Mouse (Mus musculus) embryo, embryonic 11.5 days (tissue): ENCODE measurements around the gene Serpinb2.
A peak's percentile ranks its signal among the peaks of the same experiment; 100 is the strongest.

Source experiments
- DNase-seq: peaks from one replicate; pipeline ENCODE4 v3.0.0-alpha.2; 2012; ENCODE audit warnings: low read depth, low spot score

Gene Serpinb2

DNA sequence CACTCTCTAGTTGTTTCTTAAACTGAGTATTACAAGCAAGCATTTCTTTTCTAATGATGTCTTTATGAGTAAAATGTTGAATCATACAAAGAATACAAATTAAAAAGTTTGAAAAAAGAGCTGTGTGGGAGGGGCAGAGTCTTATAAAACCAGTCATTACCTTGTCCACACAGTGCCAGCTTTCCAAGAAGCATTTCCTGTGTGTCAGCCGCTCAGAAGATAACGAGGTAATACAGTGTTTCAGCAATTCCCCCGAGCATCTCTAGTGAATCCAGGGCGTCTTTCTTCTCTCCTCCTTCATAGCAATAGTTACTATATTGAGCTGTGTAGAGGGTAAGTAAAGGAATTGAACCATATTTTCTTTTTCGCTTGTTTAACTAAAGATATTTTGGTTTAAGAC is at the start of gene Serpinb2:
Gene Serpinb2 (plus strand): TSS at position 172 of the 400 bp plus-strand sequence.
- no peak for DNase-seq

DNA sequence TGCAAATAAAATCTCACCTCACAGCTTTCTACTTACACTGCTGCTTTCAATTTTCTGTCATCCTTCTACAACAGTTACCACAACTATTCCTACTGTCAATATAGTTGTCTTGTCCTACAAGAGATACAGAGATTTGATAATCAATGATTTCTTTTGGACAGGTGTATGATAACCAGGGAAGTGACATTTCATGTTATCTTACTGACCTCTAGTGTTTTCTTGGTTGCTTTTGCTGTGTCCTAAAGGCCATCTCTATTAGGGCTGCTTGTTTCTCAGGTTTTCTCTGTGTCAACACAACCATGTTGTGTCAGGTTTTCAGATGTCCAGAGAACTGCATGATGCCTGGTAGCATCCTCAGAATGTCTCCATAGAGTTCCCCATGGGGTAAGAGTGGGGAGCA is 31.3 kb upstream of the Serpinb2 start:
- no peak for DNase-seq

DNA sequence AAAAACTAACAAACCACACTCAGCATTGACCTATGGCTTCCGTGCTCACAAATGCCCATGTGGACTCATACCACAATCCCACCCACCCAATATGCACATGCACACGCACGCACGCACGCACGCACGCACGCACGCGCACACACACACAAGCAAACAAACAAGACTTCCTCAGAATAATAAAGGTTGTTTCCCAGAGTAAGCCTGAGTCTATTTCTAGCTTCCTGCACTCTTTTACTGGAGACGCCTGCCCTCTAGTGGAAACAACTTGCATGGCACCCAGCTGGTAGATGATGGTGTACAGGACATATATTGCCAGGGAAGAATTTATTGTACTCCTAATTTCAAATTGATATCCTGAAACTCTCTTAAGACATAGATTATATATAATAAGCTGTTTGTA is 29.8 kb upstream of the Serpinb2 start:
- peak; percentile 51 for DNase-seq

DNA sequence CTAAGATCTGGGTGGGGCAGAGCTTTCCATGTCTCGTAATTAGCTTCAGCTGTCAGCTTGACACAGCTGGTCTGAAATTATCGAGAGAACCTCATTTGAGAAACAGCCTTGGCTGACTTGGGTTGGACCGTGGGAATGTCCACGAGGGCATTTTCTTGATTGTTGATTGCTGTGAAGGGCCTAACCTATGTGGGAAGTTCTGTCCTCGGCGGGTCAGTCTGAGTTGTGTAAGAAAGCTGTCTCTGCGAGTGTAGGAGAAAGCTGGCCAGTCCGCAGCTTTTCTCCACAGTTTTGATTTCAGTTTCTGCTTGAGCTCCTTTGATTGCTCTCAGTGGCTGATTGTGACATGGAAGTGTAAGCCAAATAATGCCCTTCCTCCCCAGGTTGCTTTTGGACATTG is 21.6 kb upstream of the Serpinb2 start:
- no peak for DNase-seq

DNA sequence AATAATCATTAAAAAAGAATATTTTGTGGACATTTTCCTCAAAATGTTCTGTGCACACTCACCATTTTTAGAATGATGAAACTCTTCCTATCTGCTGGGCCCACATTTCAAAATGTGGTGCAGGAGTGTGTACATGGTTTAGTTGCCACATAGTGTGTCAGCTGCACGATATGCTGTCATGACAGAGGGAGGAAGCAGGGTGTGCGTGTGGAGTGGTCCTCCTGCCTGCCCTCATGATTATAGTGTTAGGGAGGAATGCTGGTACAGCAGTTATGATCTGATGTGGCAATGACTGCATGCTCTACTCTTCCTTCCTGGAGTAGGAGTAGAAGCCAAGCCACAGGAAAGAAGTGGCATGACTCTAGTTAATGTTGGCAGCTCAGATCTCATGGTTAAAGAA is 14.4 kb upstream of the Serpinb2 start:
- DNase-seq, result no peak

DNA sequence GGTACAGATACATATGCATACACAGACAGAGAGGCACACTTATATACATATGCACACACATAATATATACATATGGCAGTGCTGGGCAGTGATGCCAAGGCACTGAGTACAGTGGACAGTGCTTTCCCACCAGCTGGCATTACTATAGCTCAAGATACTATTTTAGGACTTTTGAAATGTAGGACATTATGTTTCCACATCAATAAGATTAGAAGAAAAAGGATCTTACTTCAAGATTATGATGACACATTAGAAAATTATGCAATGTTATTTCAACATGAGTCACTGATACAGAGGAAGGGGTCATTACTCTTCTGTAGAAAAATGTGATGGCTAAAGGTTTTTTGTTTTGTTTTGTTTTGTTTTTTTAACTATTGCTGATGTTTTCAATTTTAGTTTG is 9.2 kb upstream of the Serpinb2 start:
- no peak for DNase-seq

DNA sequence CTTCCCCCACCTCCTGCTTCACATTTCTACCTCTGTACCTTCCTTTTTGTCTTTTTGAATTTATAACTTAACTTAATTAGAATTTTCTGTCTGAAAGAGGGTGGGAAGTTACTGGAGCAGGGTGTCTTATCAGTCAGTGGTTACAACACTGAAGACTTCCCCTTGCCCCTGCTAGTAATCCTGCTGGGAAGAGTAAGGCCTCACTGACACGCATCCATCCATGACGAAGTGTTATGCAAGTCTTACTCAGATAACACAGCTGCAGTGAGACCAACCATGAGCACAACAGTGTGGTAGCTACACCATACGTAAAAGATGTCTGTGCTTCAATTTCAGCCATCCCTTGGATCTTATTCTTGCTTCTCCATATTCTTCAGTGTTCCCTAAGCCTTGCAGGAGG is 7.9 kb upstream of the Serpinb2 start:
- DNase-seq, result no peak

DNA sequence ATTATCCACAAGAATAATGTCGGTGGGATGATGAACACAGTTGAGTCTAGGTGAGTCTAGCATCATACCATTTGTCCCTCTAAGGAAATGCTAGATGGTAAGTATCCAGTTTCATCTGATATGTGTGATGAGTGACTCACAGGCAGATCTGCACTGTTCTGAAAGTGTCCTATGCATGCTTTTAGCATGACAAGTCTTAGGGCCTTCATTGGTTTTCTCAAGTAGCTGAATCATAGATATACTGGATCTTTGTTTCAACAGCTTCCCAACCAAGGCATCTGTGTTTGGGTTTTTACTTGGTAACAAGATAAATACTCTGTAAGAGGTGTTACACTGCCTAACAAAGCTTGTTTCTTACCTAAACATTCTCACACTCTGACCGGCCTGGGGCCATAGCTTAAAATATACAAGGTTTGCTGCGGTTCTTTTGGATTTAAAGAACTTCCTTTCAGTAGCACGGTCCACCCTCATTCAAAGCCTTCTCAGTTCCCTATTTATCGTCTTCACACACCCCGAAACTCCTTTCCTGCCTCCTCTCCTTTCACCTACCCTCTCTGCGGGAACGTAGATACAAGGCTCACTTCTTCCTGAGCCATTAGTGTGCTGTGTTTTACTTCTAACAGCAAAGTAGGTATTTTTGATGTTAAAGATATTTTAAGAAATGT is 5.2 kb upstream of the Serpinb2 start:
- no peak for DNase-seq

DNA sequence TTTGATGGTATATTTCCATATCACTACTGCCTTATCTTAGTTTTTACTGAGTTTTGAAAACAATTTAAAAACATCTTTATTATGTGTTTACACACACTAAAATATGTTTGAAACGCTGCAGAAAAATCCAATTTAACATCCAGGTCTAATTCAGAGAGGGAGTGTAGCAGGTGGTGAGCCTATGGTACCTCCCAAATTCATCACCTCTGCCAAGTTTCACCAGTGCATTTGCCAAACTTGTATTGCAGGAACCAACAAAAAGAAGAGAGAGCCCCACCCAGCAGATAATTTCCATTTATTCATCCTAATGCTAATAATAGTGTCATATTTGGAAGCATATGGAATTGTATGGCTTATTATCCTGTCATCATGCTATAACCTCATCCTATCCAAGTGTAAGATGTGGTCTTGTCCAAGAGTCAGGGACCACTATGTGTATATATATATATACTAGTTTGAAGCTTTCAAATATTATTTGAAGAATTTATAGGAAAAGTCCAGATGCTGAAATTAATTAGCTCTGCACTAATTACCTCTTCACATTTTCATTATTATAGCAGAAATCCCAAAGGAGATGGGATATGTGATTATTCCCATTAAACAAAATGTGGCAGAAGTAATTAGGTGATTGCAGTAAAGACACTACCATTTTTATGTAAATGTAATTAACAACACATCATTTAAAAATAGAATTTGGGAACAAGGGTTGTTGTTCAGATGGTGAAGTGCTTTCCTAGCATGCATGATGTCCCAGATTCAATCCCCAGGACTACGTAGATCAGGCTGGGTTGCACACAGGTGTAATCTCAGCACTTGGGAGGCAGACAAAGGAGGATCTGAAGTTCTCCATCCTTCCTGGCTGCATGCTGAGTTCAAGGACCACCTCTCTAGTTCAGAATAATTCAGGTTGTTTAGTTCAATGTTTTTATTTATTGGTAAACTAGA is 1.2 kb downstream of the Serpinb2 start:
- DNase-seq, result no peak

DNA sequence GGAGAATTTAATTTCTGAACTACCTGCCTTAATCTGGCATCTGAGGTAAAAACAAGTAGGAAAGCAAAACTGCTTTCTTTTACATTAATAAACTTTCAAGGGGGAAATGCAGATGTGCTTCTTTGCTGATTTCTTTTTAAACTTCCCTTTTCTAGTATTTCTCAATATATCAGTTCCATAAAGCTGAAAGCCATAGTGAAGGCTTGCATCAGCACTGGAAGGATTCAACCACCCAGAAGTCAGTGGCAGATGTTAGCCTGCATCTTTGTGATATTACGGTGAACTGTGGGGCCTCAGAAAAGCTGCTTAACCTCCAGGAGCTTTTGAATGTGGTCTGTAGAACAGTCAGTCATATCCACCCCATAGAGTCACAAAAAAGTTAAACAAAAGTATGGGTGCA is 2.3 kb downstream of the Serpinb2 start:
- DNase-seq, result no peak

DNA sequence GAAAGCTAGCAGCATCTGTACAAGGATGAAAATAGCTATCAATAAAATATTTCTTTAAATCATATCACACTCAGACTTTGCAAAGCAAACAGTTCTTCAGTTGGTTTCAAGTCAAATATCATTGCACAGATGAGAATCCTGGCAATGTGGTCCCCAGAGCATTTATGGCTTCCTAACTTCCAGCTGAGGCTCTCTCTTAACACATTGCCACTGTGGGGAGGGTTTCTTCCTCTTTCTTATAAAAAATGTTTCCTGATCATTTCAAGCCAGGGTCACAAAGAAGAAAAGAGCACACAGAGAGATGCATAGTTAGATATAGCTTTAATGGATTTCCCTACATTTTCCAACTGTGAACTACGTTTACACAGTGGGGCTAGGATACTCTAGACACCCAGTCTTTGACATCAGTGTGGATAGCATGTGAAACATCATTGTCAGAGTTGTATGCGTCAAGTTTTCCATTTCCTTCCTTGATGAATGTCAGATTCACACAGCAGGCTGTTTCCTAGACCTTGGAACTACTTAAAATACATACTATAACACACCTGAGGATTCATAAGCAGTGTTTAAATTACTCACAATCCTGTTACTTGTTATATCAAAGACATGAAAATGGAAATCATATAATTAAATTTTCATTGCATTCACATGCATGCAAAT is 4.7 kb downstream of the Serpinb2 start:
- no peak for DNase-seq

DNA sequence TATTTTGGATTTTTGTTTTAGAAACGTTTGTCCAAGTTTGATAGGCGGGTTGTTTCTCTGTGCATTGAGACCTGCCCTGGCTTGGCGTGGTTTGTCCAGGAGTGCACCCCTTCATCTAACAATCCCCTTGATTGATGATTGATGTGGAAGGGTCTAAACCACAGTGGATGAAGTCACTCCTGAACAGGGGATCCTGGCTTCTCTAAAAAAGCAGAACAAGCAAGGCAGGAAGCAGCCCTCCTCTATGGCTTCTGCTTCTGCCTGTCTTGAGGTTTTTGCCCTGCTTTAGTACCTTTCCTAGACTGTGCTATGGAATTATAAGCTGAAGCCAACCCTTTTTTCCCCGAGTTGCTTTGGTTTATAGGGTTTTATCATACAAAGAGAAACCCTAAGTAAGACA is 14.4 kb downstream of the Serpinb2 start:
- no peak for DNase-seq

DNA sequence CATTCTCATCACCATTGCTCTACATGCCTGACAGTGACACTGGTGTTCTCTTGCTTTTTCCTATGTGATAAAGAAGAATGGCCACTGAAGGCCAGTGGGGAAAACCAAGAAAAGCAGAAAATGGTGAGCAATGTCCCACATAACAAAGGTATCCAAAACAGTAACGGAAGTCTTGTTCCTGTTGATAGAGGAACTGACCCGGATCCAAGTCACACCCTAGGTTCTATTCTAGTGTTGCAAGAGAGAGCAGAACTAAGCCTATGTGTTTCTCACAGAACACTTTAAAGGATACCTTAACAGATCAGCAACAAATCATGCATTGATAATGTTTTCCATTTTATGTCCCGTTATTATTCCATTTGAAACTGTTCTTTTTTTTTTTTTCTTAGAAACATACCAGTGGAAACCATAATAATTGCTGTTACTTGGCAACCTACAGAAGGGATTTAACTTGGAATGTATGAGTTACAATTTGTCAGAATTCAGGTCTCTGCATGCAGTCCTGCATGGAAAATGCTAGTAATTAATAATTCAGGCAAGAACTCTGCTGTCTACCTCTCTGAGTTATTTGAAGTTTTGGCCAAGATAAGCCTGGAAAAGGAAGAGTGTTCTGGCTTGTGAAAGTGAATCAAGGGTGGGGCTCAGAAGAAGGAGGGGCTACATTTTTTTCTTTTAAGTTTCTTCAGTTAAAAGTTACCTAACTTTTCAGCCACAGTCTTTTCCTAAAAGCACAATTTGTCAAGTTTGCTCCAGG is 17.3 kb downstream of the Serpinb2 start:
- no peak for DNase-seq

DNA sequence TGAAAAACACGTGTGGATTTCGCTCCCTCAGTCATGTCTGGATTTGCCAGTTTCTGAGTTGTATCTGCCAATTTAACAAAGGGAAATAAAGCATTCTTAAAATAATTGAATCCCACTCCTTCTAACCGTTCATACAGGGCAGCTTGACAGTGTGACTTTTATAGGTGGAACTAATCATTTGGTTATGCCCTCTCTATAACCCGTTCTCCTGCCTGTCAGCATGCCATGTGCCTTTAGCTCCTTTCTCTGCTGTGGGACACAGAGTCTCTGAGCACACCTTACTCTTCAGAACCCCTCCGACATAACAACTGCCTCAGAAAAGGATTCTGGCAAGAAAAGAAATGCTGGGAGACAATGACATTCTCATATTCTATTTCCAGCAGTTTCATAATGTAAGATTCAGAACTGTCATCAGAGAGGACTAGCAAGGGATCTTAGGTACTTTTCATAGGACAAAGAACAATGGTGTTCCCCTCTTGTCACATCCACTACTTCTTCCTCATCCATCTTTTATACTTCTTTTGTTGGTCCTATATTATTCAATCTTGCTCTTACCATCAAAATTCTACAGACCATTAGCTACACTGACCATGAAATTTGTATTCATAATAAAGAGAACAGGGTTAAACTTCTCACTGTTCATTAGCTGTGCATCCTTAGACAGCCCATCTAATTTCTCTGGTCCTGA is 18.3 kb downstream of the Serpinb2 start:
- DNase-seq, result no peak

DNA sequence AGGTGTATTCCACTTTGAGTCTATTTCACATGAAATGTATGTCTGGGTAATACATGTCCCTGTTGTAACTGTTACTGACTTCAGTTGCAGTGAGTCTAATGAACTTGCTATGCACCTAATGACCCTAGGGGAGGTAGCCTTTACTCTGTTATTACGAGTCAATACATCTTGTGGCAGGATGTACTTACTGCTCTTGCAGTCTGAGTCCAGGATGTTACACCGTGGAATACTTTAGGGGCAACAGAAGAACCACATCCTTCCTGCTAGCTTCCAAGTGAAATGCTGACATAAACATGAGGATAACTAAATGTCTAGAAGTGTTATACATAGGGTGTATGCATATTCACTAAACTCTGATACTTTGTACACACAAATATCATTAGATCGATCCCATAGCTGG is 22.5 kb downstream of the Serpinb2 start:
- no peak for DNase-seq

DNA sequence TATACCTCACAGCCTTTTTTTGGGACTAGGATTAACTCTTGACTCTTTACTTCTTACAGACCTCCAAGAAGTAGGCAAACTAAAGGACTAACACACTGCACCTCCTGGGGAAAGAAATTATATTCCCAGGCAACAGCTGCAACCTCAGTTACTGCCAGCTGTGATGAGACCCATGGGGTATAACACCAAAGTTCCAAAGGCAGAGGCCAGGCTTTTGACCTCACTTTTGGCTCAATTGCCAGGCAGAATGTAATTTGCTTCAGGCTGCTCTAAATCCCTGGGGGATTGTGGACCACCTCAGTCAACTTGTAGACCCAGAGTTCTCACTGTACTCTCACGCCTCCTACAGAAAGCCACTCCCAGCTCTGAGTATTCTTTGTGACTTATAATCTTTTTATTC is 26.2 kb downstream of the Serpinb2 start:
- DNase-seq, result no peak

DNA sequence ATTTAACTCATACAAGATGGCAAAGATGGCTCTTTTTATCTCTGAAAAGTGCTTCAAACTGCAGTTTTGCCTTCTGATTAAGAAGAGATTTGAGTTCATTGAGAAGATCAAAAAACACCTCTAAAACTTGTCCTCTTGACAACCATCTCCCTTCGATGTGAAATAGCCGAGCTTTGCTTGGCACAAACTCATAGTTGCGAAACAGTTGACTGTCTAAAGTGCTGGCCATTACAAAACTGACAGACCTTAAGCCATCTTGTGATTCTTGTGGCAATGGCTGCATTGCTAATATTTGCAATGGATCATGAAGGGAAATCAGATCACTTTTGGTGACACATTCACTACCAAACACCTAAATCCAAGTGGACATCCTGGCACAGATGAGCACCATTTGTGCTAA is 48.3 kb downstream of the Serpinb2 start:
- no peak for DNase-seq

DNA sequence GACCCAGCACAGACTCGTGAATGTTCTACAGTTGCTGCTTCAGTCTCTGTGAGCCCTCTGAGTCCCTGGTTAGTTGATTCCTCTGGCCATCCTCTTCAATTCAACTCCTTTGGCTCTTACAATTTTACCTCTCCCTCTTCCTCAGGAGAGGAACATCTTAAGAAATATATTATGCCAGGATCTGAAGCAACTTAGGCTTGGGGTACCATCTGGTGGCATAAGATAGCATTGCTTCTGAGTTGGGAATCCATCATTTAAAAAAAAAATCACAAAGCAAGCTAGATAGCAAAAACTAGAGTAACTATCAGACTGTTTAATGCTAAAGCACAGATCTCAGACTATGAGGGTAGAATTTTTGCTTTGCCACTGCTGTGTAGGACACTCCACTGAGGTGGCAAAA is 50.9 kb downstream of the Serpinb2 start:
- DNase-seq, result no peak

DNA sequence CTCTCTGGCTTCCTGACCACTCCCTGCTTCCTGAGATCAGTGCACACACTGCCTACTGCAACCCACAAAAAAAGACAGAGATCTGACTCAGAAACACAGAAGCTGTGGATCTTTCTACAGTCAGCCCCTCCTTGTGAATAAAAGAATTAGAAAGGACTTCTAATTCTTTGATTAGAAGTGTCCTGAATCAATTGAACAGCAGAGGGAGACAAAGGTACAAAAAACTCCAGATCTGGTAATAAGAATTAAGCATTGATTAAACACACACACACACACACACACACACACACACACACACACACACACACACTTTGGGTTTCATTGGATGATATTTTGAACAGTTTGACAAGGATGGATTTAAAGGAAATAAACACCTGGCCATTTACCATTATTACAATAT is 54.4 kb downstream of the Serpinb2 start:
- no peak for DNase-seq

DNA sequence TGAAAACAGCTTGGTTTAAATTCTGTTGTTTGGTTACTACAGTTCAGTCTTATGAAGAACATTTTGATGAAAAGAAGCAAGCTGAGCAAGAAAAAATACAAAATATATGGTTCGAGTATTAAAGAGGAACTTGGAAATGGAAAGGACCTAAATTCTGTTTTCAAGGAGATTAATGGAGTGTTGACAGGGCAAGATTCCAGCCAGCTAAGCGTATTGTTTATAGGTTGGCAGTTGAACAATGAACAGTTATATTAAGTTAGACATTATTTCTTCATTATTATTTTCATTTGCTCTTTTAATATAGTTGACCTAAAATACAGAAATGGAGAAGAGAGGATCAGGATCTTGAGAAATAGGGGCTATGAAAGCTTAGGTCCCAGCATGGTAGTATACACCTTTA is 64.9 kb downstream of the Serpinb2 start:
- DNase-seq, result no peak

DNA sequence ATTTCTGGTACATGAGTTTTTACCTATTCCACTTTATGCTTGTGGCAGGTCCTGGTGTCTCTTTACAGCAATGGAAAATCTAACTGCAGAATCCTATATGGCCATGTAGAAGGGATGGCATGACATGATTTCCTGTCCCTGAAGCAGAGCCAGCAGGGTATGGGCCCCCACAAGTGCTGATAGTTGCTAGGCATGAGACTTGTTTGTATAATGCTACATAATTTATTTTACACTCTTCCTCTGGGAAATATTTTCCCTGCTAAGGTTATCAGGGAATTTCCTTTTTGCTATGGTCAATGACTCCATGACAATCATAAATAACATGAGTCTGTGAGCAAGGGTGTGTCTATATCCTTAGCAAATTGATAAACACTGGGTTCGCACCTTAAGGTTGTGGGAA is 66.3 kb downstream of the Serpinb2 start:
- no peak for DNase-seq
